Mouse (Mus musculus) thymus, postnatal 4 days (tissue): Measurements from ENCODE around the gene Sfrp5.
A peak's percentile ranks its signal among the peaks of the same experiment; 100 is the strongest.

ENCODE experiments used
- DNase-seq: peaks from one replicate; pipeline ENCODE4 v3.0.0; 2021

The Sfrp5 gene

GRCm38 (mm10) chr19:42201696-42202381 lies at the start of gene Sfrp5:
Gene Sfrp5, minus strand, starts transcription at chr19:42202252.
- DNase-seq: no peak

DNA sequence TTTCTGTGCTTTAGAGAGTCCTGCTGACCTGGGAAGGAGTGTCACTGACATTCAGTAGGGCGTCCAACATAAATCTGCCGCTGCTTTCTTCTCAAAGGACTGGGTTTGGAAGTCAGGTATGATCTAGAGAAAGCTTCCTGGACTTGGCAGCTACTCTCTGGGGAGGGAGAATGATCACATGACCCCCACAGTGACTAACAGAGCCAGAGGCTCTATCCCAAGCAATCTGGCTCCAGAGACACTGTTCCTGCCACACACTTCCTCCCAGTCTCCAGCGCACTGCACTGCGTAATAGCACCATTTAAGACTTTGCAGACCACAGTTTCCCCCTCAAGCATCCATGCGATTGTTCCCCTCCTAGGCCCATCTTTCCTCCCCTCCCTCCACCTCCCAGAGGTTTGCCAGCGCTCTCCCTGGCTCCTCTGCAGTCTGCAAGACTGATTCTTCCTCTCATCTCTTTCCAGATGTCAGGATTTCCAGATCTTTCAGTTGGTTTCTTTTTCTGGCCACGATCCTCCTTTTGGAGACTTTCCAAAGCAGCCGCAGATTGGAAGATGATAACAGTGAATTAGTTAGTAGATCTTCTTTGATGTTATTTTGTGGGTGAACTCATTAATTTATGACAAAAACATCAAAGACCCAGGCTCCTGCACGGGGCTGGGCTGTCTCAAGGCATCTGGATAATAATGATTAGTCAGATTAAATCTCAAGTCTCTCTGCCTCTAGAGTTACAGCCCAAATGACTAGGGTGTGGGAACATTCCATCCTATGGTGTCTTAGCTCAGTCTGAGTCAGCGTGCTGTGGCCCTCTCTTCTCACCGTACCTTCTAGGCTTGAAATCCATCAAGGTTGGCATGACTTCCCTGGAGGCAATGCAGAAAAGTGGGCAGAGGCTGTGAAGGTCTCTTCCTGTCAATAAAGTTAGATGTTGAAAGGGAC lies 48.2 kb upstream of the Sfrp5 start:
- DNase-seq: no peak

GRCm38 (mm10) chr19:42247519-42247918 lies 45.5 kb upstream of the Sfrp5 start, which contains the start of gene Golga7b:
Gene Golga7b, plus strand, starts transcription at chr19:42247574.
- no peak for DNase-seq

- no peak for DNase-seq
Observed at GRCm38 (mm10) chr19:42246626-42247025, 44.6 kb upstream of the Sfrp5 start.

DNA sequence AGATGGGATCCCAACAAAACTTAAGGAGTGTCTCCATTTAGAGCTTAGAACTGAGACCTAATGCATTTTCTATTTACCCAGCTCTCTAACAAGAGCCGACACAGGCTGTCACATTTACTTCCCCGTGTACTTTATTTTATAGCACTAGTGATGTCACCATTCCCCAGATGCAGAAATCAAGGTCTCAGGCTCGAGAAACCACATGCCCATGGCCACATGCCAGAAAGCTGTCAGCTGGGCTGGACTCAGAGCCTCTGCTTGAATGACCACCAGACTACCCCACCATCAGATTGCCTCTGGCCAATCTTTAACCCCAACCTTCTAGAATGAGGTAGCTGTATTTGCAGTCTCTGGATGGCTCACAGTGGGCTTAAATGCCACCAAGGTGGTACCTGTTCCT lies 41.3 kb upstream of the Sfrp5 start:
- DNase-seq: no peak

- DNase-seq: no peak
Observed at GRCm38 (mm10) chr19:42240881-42241280, 38.8 kb upstream of the Sfrp5 start.

- no peak for DNase-seq
Observed at GRCm38 (mm10) chr19:42238341-42238715, 36.3 kb upstream of the Sfrp5 start.

- no peak for DNase-seq
Observed at GRCm38 (mm10) chr19:42237602-42238340, 35.7 kb upstream of the Sfrp5 start.

DNA sequence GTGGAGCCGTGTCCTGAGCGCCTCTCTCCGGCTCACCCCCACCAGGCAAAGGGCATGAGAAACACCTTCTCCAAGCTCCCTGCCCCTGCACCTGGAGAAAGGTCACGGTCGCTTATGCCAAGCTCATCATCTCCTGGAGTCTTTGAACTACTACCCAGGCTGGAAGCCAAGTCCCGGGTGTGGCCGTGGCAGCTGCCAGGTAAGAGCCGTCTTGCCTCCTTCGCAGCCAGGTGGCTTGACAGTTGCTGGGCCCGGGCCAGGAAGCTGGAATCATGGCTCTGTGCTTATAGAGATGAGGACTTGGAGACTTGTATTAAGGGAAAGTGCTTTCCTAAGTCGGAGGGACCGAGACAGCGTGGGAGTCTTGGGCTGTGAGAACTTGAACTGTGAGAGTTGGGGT lies 28.9 kb upstream of the Sfrp5 start:
- no peak for DNase-seq

DNA sequence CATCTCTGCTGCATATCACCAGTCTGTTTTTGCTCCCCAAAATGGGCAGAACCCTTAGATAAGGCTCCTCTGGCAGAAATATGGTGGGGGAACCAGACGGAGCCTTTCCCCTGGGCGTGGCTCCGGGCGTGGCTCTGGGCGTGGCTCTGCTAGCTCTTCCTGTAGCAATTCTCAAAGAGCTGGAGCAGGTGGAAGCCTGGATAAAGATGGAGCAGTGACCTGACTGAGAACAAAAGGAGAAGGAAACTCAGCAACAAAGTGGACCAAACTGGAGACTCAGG lies 28.2 kb upstream of the Sfrp5 start:
- DNase-seq: no peak

GRCm38 (mm10) chr19:42229499-42230287 lies 27.6 kb upstream of the Sfrp5 start:
- no peak for DNase-seq

DNA sequence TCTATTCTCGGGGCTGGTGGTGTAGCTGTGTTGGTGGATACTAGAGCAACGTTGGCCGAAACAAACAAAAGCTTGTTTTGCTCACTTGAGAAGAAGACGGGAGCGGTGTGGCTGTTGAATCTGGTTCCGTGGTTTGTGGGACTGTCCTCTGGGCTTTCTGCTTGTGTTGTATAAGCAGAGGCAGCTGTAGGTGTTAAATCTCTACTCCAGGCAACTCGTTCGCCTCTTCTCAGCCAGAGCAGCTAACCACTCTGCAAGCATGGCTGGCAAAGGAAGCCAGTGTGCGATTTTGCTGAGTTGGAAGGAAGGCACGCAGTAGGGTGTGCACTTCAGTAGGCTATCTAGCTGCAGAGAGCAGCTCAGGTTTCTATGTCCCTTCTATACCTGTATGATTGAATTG lies 24.4 kb upstream of the Sfrp5 start:
- DNase-seq: no peak

GRCm38 (mm10) chr19:42217374-42217763 lies 15.3 kb upstream of the Sfrp5 start:
- DNase-seq: peak; percentile 56

DNA sequence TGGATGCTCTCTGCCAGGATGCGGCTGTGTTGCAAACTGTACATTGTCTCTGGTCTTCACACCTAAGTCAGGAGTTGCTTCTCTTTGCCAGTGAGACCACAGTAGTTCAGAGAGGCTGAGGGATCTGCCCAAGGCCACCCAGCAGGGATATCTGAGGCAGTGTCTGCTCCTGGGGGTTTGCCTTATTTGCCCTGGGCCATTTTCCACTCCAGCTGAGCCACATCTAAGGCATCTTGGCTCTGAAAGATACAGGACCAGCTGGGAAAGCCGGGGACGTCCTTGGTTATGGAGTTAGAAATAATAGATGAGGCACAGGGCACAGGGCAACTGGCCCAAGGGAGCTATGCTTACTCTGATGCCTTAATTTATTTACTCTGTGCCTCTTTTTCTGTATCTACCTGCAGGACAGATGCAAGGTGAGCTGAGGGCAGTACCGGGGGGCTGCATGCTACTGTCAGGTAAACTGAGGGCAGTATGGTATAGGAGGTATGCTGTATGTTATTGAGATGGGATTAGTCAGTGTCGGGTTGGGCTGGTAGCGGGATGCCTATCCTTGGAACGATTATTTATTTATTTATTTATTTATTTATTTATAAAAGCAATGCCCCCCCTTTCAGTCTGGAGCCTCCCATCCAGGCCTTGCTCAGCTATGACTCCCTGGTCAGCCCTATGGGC lies 14.8 kb upstream of the Sfrp5 start:
- no peak for DNase-seq

GRCm38 (mm10) chr19:42214601-42215000 lies 12.5 kb upstream of the Sfrp5 start:
- no peak for DNase-seq

DNA sequence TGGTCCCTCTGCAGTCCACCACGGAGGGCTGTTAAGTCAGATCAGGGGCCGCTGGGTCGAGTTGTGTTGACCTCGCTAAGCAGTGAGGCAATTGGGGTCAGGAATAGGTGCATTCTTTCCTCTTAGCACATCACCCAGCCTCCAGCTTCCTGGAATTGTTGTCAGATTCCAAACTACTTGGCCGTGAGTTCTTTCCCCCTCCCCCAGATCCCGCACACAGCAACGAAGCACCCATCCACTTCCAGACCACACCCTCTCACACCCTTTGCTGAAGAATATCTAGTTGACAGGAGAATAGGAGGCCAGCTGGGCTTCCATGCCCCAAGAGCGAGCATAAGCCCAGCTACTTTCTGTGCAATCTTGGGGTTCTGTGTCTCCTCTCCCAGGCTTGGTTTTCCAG lies 9.9 kb upstream of the Sfrp5 start:
- no peak for DNase-seq

- DNase-seq: no peak
Observed at GRCm38 (mm10) chr19:42209976-42210375, 7.9 kb upstream of the Sfrp5 start.

GRCm38 (mm10) chr19:42209485-42209884 lies 7.4 kb upstream of the Sfrp5 start:
- no peak for DNase-seq

DNA sequence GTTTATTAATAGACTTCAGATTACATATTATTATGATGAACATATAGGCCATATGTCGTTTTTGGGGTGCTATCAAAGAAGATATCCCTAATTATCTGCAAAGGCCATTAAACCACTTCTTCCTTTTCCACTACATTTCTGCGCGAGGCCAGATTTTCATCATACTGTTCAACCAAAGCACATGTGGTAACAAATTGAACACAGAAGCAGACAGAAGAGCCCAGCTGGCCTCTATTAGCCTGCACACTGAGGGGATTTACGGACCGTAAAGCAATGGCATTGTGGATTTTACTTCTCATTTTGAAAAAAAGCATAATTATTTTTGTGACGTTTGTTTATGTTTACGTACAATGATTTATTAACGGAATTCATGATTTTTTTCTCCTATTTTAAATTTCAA lies 3.1 kb upstream of the Sfrp5 start:
- DNase-seq: no peak

DNA sequence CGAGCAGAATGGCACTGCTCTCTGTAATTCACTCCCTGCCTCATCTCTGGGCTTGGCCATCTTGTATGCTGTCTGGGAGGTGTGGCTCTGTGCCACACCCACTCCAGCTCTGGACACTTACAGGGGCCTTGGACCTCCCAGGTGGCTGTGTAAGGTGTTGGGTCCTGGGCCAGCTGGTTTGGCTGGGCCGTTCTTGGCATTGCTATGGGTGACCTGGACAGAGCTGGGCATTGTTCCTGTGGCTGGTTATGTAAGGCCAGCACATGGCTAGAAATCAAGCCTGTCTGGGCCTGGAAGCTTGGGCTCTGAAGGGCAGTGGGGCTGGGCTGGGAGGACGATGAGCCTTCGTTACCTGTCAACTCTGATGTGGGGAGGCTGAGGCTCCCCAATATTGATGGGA lies 2.3 kb upstream of the Sfrp5 start:
- DNase-seq: no peak

- no peak for DNase-seq
Observed at GRCm38 (mm10) chr19:42202467-42202866, 415 bp upstream of the Sfrp5 start.

GRCm38 (mm10) chr19:42198026-42198425 lies 4.0 kb downstream of the Sfrp5 start:
- no peak for DNase-seq
